Mouse (Mus musculus) testis, adult 2 months (tissue): ENCODE measurements around the gene Bpnt1.

Source experiments
- CTCF ChIP-seq: fragments of 200-500 bp; IDR thresholded peaks from 2 replicates; pipeline ENCODE4 v1.5.1; 2012; ENCODE audit warnings: low read depth, mild to moderate bottlenecking, inconsistent platforms, low read length, moderate library complexity; ENCODE audit not compliant: control insufficient read depth, insufficient read depth, insufficient replicate concordance
- POLR2A ChIP-seq: fragments of 200-500 bp; IDR thresholded peaks from 2 replicates; pipeline ENCODE4 v1.6.1; 2012; ENCODE audit warnings: low read depth, mild to moderate bottlenecking, inconsistent platforms, low read length, moderate library complexity; ENCODE audit not compliant: control insufficient read depth

GRCm38 (mm10) chr1:185343422-185343821 is 11.5 kb downstream of the Bpnt1 start:
- TF ChIP-seq POLR2A (no peak), CTCF (no peak)
